Mouse (Mus musculus) stomach, postnatal 0 days (tissue): ENCODE measurements at regions not wholly inside any gene's neighbourhood (a gene's known extent, or its start where the extent isn't known, plus 50 kb on each side); places are given as distances from the start of the nearest gene placed in this dataset.

Experiments
- CTCF ChIP-seq: IDR thresholded peaks from 2 replicates; pipeline ENCODE4 v1.5.1; 2016; ENCODE audit warnings: antibody characterized with exemption, low read depth, mild to moderate bottlenecking, moderate library complexity
- EP300 ChIP-seq: optimal IDR thresholded peaks from 2 replicates; pipeline ENCODE3; 2016; ENCODE audit warnings: antibody characterized with exemption

DNA sequence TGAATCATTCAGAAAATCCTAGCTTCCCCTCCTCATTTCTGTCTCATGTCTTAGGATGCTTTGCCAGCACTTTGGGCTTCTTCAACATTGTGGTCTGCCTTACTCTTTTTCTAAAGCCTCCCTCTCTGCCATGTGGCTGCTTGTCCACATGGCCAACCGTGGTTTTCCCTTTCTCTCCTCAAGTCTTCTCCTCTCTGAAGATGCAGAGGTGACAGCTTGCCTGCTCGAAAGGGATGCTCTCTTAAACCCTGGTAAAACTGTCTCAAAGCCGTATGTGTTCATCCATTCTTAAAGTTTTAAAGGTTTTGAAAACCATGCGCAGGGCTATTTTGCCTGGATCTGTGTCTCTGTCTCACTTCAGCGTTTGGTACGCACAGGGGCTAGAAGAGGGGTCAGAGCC, 123.4 kb upstream of the Dapk1 start:
- no peak for TF ChIP-seq CTCF
- TF ChIP-seq EP300, result no peak
